Mouse (Mus musculus): ENCODE results near the gene Csrp1.

GRCm38 (mm10) chr1:135711126-135711525 is 8.7 kb upstream of the Csrp1 start:
- TF ChIP-seq CTCF (IDR thresholded peaks at IDR 0.05; ENCODE audit: insufficient read depth, low read length) (no peak), POLR2A (IDR thresholded peaks at IDR 0.05; ENCODE audit: borderline replicate concordance, extremely low read depth, low read depth, low read length) (no peak)
